ENCODE assay signal across 12 mouse cellular contexts in the genomic region with DNA sequence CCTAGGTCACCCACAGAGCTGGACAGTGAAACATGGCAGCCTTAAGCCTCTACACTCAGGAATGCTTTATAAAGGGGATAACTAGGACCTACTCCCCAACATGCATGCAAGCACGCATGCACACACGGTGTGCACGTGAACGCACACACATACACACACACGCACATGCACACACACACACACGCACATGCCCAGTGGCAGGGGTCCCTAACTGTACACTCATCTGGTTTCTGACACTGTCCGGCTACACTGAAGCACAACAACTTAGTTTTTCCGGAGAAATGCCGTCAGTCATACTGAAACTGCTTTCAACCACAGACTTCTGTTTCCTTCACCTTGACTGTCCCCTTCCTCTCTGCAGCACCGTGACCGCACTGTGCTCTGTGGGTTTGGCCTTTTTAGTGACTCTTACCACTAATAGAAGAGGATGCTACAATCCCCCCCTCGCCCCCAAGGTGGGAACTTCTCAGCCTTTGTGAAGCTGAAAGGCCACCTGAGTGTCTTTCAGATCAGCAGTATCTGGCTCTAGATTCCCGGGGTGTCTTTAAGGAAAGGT.
A peak's percentile ranks its signal among the peaks of the same experiment; 100 is the strongest.
DNase-seq lines count a peak whose midpoint lies in the region; ATAC-seq lines count a peak whose summit lies in the region.
"Had no signal": no experiment of that assay in that cellular context is flagged by ENCODE, and none has a peak within 500 bp of the region (broad histone marks: within the 10 kb centered on the region; RNA-seq: fewer than 3 reads in every experiment).

No protein-coding gene starts in this region.

- peak; percentile 96 for ATAC-seq in CD4-positive, CD25-positive, alpha-beta regulatory T cell, adult 4 months
- ATAC-seq in neutrophil, adult 5-6 weeks (ENCODE audit: extremely low read depth, insufficient number of reproducible peaks, low FRiP score, poor library complexity, severe bottlenecking), result peak; percentile 81
- ATAC-seq in erythroid progenitor cell, adult 5-6 weeks (replicated peaks; ENCODE audit: low FRiP score, poor library complexity, severe bottlenecking), result no peak
- no peak for ATAC-seq in cerebellum, adult (ENCODE audit: insufficient number of reproducible peaks, low FRiP score, low TSS enrichment)

- peak; percentile 93 for DNase-seq in 416B (ENCODE audit: low read depth)
- peak; percentile 90 for DNase-seq in induced T-regulatory cell, adult 2 months (ENCODE audit: low read depth)
- no peak for DNase-seq in adrenal gland, adult (ENCODE audit: inconsistent age in 2 of 2, low spot score in 1 of 2)
- no peak for DNase-seq in right cerebral cortex, postnatal 14 days
- DNase-seq: cerebellum, adult 18-20 months; gastrocnemius, postnatal 25 days; right cerebral cortex, postnatal 25 days; thymus, postnatal 4 days had no signal

Comparison
In these comparisons a context has a peak if more than half of its experiments do, and no peak if none do; other contexts are left out.
1. DNase-seq: peak in 416B (single experiment) and induced T-regulatory cell, adult 2 months (single experiment); none in adrenal gland, adult (0 of 2) and right cerebral cortex, postnatal 14 days (single experiment).
2. ATAC-seq: peak in CD4-positive, CD25-positive, alpha-beta regulatory T cell, adult 4 months (single experiment) and neutrophil, adult 5-6 weeks (single experiment); none in erythroid progenitor cell, adult 5-6 weeks (single experiment) and cerebellum, adult (single experiment).